Mouse (Mus musculus): Measurements from ENCODE around the gene Wnt5b.

Wnt5b gene

GRCm38 (mm10) chr6:119412588-119412987, 131.6 kb downstream of the Wnt5b start:
- DNase-seq = no peak

DNA sequence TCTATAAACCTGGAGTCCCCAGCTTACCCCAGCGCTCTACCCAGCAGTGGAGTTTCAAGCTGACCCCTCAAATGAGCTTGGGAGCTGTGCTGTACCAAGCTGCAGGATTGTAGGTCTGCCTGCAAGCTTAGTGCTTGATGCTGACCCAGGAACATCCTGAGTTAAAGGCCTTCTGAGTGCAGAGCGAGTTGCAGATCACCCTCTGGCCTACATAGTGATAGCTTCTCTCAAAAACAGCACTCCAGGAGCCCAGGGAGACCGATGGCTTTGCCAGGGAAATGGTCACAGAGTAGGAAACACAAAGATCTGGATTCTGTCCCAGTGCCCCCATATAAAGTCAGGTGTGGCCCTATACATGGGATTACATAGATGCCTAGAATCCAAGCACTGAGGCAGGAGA, 132.6 kb downstream of the Wnt5b start:
- DNase-seq = no peak

DNA sequence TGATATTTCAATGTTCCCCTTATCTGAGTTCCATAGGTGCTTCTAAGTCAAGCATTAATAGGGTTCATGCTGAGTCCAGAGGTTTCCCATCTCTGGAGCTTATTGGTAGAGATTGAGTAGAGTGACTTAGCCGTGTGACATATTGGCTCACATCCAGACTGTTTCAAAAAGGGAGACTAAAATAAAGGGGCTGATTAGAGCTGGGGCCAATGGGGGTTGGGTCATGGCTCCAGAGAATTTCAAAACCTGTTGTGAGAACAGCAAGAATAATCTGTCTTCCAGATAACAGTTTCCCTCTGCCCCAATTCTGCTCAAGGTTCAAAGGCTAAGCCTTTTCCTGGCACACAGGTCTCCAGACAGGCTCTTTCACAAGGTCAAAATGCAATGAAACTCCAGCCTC, 134.4 kb downstream of the Wnt5b start:
- no peak for DNase-seq

DNA sequence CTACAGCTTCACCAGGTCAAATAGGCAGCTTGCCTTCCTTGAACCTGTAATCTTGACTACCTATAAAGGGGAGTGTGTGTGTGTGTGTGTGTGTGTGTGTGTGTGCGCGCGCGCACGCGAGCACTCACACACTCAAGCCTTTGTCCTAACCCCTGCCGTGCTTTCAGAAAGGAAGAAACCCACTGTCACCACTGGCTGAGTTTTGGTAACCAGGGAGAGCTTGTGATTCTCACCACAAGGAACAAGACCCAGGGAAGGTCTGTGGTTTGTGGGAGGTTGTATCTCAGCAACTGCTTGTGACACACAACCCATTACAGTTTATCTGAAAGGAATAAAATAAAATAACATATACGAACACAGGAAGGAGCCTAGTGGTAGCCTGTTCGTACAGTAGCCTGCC, 135.6 kb downstream of the Wnt5b start:
- DNase-seq = no peak

GRCm38 (mm10) chr6:119407818-119408217, 136.3 kb downstream of the Wnt5b start:
- DNase-seq = no peak

DNA sequence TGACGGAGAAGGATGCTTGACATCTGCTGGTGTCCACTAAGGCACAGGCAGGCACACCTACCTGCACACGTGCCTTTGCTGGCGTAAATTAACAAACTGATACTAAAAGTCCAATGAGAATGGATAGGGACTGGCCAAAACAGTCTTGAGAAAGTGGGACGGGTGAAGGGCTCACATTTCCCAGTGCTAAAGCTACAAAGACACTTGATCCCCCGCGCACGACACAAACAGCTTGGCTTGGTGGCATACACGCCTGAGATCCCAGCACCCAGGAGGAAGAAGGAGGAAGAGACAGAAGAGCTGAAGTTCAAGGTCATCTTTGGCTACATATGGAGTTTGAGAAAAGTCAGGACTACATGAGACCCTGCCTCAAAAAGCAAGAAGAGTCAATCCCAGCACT, 137.6 kb downstream of the Wnt5b start:
- no peak for DNase-seq

DNA sequence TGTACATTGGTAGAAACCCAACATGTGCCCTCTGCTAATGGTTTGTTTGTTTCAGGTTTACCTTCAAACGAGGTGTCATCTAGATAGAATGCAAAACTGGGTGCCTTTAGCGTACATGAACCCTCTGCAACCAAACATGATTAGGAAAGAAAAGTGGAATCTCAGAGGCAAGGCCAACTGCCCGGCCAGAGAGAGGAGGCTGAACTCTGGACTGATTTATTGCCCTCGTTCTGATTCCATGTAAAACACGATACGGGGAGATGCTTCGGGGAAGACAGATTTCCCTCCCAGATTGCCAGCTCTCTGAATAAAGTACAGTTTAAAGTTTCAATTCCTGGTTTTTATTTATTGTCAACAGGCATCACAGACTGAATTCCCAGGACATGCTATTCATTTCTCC, 138.8 kb downstream of the Wnt5b start:
- DNase-seq = no peak

GRCm38 (mm10) chr6:119404854-119405253, 139.3 kb downstream of the Wnt5b start:
- no peak for DNase-seq

DNA sequence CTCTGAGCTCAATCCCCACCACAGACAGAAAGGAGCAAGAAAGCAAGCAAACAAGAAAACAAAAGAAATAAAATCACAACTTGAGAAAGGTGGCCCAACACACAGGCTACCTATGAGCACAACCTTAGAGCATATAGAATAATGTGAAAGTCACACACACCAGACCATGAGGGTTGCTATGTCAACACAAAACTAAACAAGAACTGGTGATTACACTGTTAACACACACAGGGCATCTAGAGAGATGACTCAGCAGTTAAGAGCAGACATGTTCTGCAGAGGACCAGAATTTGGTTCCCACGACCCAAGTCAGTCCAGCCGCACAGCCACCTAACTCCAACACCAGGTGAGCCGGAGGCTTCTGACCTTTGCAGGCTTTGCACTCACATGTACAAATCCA, 141.2 kb downstream of the Wnt5b start:
- DNase-seq = no peak

DNA sequence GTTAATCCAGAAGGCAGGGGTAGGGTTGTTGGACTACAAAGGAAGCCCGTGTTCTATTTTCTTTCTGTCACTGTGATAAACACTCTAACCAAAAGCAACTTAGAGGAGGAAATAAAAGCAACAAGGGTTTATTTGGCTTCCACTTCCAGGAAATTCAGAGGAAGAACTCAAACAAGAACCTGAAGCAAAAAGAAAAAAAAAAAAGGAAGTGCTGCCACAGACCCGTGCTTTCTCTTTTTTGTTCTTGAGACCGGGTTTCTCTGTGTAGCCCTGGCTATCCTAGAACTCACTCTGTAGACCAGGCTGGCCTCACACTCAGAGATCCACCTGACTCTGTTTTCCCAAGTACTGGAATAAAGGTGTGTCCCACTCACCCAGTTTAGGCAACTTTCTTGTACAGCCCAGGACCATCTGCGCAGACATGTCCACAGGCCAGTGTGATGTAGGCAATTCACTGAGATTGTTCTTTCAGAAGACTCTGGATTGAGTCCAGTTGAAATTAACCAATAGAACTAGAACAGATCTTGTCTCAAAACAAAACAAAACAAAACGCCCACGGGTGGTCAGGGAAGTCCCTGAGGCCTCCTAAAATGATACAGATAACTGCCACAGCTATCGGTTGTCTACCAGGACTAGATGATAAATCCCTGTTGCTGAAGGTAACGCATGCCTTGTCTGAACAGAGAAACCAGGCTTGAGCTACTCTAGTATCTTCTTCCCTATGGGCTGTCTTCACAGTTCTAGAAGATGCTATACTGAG, 142.4 kb downstream of the Wnt5b start:
- no peak for DNase-seq

GRCm38 (mm10) chr6:119400649-119401048, 143.5 kb downstream of the Wnt5b start:
- no peak for DNase-seq

- DNase-seq = no peak
These were observed 144.8 kb downstream of the Wnt5b start for GRCm38 (mm10) chr6:119399371-119399770.

DNA sequence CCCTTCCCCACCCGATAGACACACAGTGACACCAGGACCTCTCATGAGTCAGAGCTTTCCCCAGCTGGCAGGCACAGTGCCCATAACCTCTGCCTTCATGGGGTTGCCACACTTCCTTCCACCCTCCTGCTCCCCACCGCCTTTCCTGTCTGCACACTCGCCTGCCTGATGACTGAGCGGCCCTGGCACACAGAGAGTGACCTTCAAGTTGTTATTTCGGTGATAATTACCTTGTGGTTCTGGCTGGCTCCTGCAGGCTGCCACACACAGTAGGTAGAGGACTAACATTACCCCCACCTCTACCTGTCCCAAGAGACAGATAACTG, 147.9 kb downstream of the Wnt5b start:
- peak; percentile 16 for DNase-seq

DNA sequence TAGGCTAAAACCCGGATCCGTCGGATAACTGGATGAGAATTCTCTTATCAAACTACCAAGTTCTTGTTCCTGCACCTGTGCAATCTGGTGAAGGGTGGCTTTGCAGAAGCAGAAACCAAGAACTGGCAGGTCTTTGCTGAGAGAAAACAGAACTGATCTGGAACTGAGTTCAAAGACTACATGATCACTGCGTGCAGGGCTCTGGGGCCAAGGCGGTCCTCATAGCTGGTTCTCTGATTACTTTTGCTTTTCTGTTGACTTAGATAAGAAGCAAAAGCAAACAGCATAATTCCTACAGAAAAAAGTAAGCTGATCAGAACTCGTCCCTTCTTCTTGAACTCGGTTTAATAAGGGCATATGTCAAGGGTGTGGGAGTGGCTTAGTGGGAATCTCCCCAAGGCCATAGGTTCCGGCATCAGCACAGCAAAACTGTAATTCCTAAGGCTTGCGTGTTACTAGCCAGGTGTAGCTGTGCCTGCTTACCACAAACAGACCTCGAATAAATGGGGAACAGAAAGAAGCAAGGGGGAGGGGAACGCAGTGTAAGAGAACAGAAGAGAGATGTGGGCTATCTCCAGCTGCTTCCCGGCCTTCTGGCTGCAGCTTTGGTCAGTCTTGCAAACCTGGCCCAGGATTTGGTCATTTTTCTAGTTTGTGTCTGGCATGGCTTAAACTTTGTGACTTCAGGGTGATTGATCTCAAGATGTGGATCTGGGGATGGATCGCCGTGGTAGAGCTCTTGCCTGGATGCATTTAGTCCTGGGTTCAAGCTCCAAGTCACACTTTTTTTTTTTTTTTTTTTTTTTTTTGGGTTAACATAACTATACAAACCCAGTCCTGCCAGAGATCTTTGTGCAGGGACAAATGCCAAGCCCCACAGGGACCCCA, 148.5 kb downstream of the Wnt5b start:
- no peak for DNase-seq

- no peak for DNase-seq
These were observed 151.3 kb downstream of the Wnt5b start for GRCm38 (mm10) chr6:119392836-119393235.

DNA sequence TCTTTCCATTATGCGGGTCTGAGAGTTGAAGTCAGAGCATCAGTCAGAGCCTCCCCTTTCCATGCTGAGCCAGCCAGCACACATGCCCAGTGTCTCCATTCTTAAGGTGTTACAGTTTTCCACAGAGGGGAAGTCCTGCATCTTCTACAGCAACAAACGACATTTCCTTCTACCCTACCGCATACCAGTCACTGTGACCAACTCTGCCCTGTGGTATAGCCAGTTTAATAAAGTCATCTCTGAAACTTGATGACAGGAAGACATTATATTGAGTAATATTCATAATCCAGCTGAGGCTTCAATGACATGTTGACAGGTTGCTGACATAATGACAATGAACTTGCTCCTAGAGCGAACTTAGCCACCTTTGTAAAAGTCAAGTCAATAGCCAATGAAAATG, 153.4 kb downstream of the Wnt5b start:
- no peak for DNase-seq

GRCm38 (mm10) chr6:119389089-119389488, 155.1 kb downstream of the Wnt5b start:
- no peak for DNase-seq

DNA sequence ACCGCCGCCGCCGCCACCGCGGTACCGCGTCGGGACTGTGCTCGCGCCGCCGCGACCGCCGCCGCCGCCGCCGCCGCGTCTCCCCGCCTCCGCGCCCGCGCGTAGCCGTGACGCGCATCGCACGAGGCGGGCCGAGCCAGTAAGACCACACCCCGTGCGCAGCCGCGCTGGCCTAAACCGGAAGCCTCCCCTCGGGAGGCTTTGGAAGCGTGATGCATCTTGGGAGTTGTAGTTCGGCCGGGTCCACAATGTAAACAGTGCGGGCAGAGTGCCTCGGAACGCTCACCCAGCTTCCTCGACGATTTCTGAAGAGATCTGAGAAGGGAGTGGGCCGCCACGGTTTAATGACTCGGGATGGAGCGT, 155.5 kb downstream of the Wnt5b start:
- DNase-seq = peak; percentile 95

GRCm38 (mm10) chr6:119387801-119388649, 156.1 kb downstream of the Wnt5b start:
- DNase-seq = peak; percentile 9

- DNase-seq = no peak
These were observed 157.3 kb downstream of the Wnt5b start for GRCm38 (mm10) chr6:119386821-119387220.

GRCm38 (mm10) chr6:119386421-119386820, 157.7 kb downstream of the Wnt5b start:
- no peak for DNase-seq

DNA sequence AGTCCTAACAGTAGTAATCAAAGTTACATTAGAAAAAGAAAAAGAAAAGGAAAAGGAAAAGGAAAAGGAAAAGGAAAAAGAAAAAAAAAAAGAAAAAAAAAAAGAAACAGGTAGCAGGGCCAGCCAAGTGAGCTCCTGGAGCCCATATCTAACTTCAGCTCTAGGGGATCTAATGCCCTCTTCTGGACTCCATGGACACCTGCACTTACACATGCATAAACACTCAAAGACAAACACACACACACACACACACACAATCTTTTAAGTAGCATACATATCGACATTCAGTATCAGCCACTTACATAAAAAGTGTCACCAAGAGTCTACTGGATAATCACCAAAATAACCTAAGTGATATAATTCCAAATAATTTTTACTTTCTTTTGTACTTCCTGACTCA, 158.5 kb downstream of the Wnt5b start:
- DNase-seq = no peak
